Mouse (Mus musculus) heart, adult 8-10 months (tissue): Measurements from ENCODE around the gene Rps15a. TPM values are rescaled to one million over a fixed set of nuclear protein-coding genes. Genes with fewer than 3 reads are reported as not detected.

Experiments
- DNase-seq: peaks from one replicate; pipeline ENCODE4 v3.0.0; 2022; ENCODE audit warnings: low spot score
- total RNA-seq, 4 experiments: library from RNA; stranded (reverse); gene quantifications; 2 replicates each; pipeline ENCODE4 v1.2.4; 2022

The Rps15a gene
- total RNA-seq, 4 experiments from 2014 or later = 436 to 548 (median 491) TPM

- DNase-seq = no peak
These were observed 483 bp downstream of the Rps15a start for GRCm38 (mm10) chr7:118115533-118115876.

GRCm38 (mm10) chr7:118113541-118114297 is 2.3 kb downstream of the Rps15a start:
- no peak for DNase-seq

- no peak for DNase-seq
These were observed 4.9 kb downstream of the Rps15a start for GRCm38 (mm10) chr7:118111128-118111527.

GRCm38 (mm10) chr7:118107671-118108070 is 8.3 kb downstream of the Rps15a start:
- DNase-seq = no peak

GRCm38 (mm10) chr7:118104458-118105052 is 11.4 kb downstream of the Rps15a start:
- no peak for DNase-seq

GRCm38 (mm10) chr7:118103462-118104379 is 12.3 kb downstream of the Rps15a start:
- no peak for DNase-seq

- no peak for DNase-seq
These were observed 13.1 kb downstream of the Rps15a start for GRCm38 (mm10) chr7:118102678-118103461.

GRCm38 (mm10) chr7:118102231-118102630 is 13.8 kb downstream of the Rps15a start:
- DNase-seq = peak; percentile 16

- no peak for DNase-seq
These were observed 18.4 kb downstream of the Rps15a start for GRCm38 (mm10) chr7:118097615-118098014.

- DNase-seq = no peak
These were observed 36.0 kb downstream of the Rps15a start for GRCm38 (mm10) chr7:118079987-118080386.

GRCm38 (mm10) chr7:118079097-118079496 is 36.9 kb downstream of the Rps15a start:
- DNase-seq = no peak

GRCm38 (mm10) chr7:118067261-118067660 is 48.7 kb downstream of the Rps15a start:
- no peak for DNase-seq

GRCm38 (mm10) chr7:118056300-118056699 is 59.7 kb downstream of the Rps15a start:
- DNase-seq = no peak

Other genes starting within 250 kb of the Rps15a start
- 10 to 100 TPM; 23.2 to 25.6 (median 23.4) TPM for gene Arl6ip1, start 13.5 kb upstream of the Rps15a start, total RNA-seq
- 10 to 100 TPM; 28.8 to 35.6 (median 30.2) TPM for gene Smg1, start 127.5 kb upstream of the Rps15a start, total RNA-seq